Mouse (Mus musculus) erythroblast, embryonic 14.5 days (primary cell): ENCODE data around the gene Fam102a. TPM values are rescaled to one million over a fixed set of nuclear protein-coding genes. Genes with fewer than 3 reads are reported as not detected.

Source experiments
- H3K27me3 ChIP-seq: 2 replicates; pipeline ENCODE4 v1.6.1; 2012; ENCODE audit warnings: inconsistent platforms; ENCODE audit not compliant: control insufficient read depth
- H3K36me3 ChIP-seq: 2 replicates; pipeline ENCODE4 v1.6.1; 2012; ENCODE audit warnings: mild to moderate bottlenecking, inconsistent platforms; ENCODE audit not compliant: control insufficient read depth
- H3K4me1 ChIP-seq: 2 replicates; pipeline ENCODE4 v1.6.1; 2012; ENCODE audit warnings: inconsistent platforms; ENCODE audit not compliant: control insufficient read depth
- H3K4me3 ChIP-seq: replicated peaks from 2 replicates; pipeline ENCODE3; 2012; ENCODE audit warnings: moderate library complexity, mild to moderate bottlenecking, inconsistent platforms
- H3K9me3 ChIP-seq: 2 replicates; pipeline ENCODE4 v1.6.1; 2012; ENCODE audit warnings: low read length, inconsistent platforms, mixed read lengths; ENCODE audit not compliant: control insufficient read depth
- GATA1 ChIP-seq: IDR thresholded peaks from 2 replicates; pipeline ENCODE4 v1.6.1; 2012; ENCODE audit warnings: low read length, inconsistent platforms, mixed read lengths
- TAL1 ChIP-seq: IDR thresholded peaks from 3 replicates; pipeline ENCODE4 v1.6.1; 2012; ENCODE audit warnings: low read length, inconsistent platforms, mixed read lengths
- polyA plus RNA-seq: library from polyadenylated mRNA; stranded (reverse); fragments of >175 nt; gene quantifications from 2 replicates; pipeline ENCODE4 v1.2.3, GENCODE M21; 2012

The Fam102a gene
- polyA plus RNA-seq, 1 experiment, result 0.06 TPM

DNA sequence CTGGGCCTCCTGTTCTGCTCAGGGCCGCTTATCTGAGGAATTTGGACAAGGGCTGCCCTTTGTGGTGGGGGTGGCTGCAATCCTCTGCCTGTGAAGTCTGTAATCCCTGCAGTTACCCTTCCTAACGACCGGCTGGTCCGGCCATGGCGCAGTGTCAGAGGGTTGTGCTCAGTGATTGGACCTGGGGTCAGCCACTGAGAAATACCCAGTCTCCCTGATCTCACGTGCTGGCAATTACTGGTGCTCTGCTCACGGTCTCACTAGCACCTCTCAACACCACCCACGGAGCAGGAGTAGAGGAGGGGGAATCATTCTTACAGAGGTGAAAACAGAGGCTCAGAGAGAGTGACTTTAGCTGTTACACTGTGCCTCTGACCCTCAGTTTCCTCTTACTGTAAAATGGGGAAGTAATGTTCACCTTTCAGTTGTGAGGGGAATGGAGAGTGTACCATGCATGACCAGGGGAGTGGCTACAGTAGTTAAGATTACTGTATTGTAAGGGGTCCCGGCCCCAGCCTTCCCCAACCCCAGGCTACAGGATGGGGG lies 2.3 kb downstream of the Fam102a start:
- H3K9me3 ChIP-seq, result no peaks in the 10 kb centered on the region; the same call in 1 of the 2 replicates
- H3K4me3 ChIP-seq, result no peak overlapping the region
- TF ChIP-seq TAL1 (no peak), GATA1 (no peak)
- peaks cover 20% of the 10 kb centered on the region for H3K4me1 ChIP-seq
- no peaks in the 10 kb centered on the region for H3K36me3 ChIP-seq
- peaks cover 66% of the 10 kb centered on the region for H3K27me3 ChIP-seq

DNA sequence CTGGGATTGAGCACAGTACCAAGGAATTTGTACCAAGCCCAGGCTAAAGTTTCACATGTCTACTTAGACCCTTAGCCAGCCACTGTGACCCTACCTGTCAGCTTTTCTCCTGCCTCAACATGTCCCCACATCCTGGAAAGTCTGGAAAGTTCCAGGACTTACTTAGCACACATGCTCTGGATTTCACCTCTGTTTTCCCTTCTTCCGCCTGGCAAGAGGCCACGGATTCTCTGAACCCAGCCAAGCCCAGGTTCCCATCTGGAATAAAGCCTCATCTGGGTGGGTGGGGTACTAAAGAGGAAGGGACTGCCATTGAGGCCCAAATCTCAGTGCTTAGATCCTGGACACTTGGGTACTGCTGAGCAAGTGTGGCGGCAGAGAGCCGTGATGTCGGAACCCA lies 2.8 kb downstream of the Fam102a start:
- no peak overlapping the region for H3K4me3 ChIP-seq
- TF ChIP-seq TAL1 (no peak), GATA1 (no peak)
- H3K9me3 ChIP-seq, result no peaks in the 10 kb centered on the region; the same call in 1 of the 2 replicates
- H3K36me3 ChIP-seq, result no peaks in the 10 kb centered on the region
- H3K4me1 ChIP-seq, result peaks cover 20% of the 10 kb centered on the region
- H3K27me3 ChIP-seq, result peaks cover 66% of the 10 kb centered on the region

DNA sequence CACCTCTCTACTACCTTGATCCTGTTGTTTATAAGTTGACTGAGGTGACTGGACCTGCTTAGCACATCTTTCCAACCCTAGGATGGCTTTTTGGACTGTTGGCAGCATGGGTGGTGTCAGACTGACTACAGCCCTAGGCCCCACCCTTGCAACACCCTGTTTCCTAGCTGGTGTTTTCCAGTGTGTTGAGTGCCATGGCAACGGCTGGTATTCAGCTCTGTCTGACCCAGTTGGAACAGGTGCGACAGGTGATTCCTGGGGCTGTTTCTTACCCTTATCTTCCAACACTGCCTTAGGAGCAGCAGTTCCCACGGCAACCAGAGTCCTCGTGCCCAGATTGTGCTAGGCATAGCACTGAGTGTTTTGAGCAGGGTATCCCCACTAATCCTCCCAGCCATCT lies 3.3 kb downstream of the Fam102a start:
- Histone ChIP-seq H3K36me3 (no peaks in the 10 kb centered on the region), H3K4me1 (peaks cover 20% of the 10 kb centered on the region), H3K27me3 (peaks cover 61% of the 10 kb centered on the region), H3K4me3 (no peak overlapping the region), H3K9me3 (no peaks in the 10 kb centered on the region; the same call in 1 of the 2 replicates)
- TF ChIP-seq TAL1 (no peak), GATA1 (no peak)

DNA sequence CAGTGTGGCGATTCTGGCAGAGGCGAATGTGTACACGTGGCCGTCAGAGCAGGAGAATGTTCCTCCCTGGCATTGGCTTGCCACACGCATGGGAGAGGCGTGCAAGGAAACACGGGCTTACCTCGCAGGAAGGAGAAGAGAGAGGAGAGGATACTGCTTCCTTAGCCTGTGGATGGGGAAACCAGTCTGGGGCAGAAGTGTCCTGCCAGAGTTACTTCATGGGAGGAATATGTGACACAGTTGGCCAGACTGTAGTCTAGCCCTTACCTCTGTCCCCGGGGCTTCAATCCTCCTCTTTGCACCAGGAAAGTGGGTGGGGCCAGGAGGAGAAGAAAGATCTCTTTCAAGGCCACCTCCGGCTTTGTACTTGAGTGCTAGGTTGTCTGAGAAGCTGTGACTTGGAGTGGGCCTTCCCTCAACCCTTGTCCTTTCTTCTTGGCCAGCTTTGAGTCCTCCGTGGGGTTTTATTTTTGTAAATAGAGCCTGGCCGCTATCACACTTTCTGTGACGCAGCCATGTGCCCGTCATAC lies 4.4 kb downstream of the Fam102a start:
- peaks cover 15% of the 10 kb centered on the region for H3K4me1 ChIP-seq
- H3K9me3 ChIP-seq, result no peaks in the 10 kb centered on the region; the same call in 1 of the 2 replicates
- TF ChIP-seq GATA1 (no peak), TAL1 (no peak)
- no peaks in the 10 kb centered on the region for H3K36me3 ChIP-seq
- H3K27me3 ChIP-seq, result peaks cover 51% of the 10 kb centered on the region
- no peak overlapping the region for H3K4me3 ChIP-seq

DNA sequence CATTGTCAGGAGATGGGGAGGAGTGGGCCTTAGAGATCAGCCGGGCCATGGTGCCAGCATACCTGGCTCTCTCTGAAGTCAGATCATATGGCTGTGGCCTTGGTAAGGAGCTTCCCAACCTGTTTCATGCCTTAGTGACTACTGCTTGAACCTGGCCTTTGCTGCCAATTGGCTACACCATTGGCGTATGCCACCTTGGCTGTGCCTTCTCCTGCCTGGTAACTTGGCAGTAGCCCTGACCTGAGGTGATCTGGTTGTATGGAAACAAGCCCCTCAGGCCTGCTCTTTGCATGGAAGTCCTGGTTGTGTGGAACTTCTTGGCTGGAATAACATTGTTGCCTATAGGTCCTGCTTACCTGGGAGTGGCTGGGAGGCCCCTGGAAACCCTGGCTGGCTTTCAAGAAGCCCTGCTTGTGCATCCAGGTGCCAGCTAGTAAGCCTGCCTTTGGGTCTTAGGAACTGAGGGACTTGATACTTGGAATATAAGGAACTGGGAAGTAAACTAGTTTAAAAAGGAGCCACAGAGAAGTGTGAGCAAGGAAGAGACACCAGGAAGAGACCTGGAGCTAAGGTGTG lies 6.3 kb downstream of the Fam102a start:
- Histone ChIP-seq H3K4me3 (no peak overlapping the region), H3K4me1 (no peaks in the 10 kb centered on the region), H3K27me3 (peaks cover 33% of the 10 kb centered on the region), H3K9me3 (no peaks in the 10 kb centered on the region; the same call in 1 of the 2 replicates), H3K36me3 (no peaks in the 10 kb centered on the region)
- TF ChIP-seq GATA1 (no peak), TAL1 (no peak)

DNA sequence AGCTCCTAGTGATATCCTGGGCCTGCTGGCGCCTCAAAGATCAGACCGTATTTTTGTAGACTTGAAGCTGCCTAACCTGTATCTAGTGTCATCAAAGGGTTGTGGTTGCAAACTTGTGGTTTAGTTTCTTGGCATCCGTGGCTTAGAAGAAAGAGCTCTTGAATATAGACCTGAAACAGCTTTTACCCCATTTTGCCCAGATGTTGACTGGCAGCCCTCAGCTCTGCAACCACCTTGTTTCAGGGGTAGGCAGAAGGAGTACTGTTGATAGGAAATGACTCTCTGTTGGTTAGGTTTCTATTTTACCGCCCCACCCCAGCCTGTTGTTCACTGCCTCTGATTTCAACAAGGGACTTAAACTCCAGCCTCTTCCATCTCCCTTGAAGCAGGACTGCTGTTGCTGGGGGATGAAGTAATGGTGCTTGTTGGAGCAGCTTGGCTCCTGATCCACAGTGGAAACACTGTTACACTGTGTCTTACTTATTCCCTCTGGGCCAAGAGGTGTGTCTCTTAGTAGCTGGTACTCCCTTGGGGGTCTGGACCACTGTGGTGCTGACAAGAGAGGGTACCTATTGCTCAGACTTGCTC lies 6.9 kb downstream of the Fam102a start:
- Histone ChIP-seq H3K4me1 (no peaks in the 10 kb centered on the region), H3K36me3 (no peaks in the 10 kb centered on the region), H3K27me3 (peaks cover 26% of the 10 kb centered on the region), H3K4me3 (no peak overlapping the region), H3K9me3 (no peaks in the 10 kb centered on the region; the same call in 1 of the 2 replicates)
- TF ChIP-seq GATA1 (no peak), TAL1 (no peak)

DNA sequence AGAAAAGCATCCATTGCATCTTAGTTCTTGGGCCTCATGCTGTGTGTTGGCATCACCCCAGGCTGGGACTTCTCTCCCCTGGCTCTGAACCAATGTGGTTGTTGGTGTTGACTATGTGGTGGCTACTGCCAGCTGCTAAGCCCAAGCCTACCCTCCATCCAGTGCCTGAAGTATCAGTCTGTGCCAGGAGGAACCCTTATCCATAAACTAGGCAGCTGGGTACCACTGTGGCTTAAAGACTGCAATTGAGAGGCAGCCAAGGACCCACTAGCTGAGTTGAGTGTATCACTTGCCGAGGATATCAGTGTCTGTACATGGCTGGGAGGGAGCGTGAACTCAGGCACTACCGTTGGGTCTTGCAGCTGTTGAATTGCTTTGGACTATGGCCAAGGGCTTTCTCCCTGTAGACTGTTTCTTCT lies 7.9 kb downstream of the Fam102a start:
- peaks cover 17% of the 10 kb centered on the region for H3K27me3 ChIP-seq
- no peaks in the 10 kb centered on the region for H3K36me3 ChIP-seq
- H3K4me1 ChIP-seq, result no peaks in the 10 kb centered on the region
- no peak for TF ChIP-seq GATA1
- TF ChIP-seq TAL1, result no peak
- no peaks in the 10 kb centered on the region for H3K9me3 ChIP-seq
- no peak overlapping the region for H3K4me3 ChIP-seq

DNA sequence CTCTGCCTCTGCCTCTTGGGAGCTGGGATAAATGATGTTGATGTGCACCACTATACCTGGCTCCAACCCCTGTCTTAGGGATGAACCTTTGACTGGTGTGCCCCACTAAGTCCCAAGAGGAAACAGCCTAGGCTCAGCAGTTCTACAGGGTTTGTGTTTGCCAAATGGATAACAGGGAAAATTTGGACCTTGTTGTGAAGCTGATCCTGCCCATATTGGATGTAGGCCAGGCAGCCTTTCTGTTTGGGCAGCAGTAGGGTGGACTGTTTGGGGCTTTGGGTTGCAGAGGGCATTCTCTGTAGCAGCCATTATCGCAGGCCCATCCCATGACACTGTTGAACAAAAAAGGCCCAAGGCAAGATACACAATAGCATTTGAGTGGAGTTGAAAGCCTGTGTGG lies 11.8 kb downstream of the Fam102a start:
- H3K36me3 ChIP-seq, result no peaks in the 10 kb centered on the region
- TF ChIP-seq TAL1 (no peak), GATA1 (no peak)
- no peak overlapping the region for H3K4me3 ChIP-seq
- no peaks in the 10 kb centered on the region for H3K27me3 ChIP-seq
- no peaks in the 10 kb centered on the region for H3K9me3 ChIP-seq
- H3K4me1 ChIP-seq, result no peaks in the 10 kb centered on the region

DNA sequence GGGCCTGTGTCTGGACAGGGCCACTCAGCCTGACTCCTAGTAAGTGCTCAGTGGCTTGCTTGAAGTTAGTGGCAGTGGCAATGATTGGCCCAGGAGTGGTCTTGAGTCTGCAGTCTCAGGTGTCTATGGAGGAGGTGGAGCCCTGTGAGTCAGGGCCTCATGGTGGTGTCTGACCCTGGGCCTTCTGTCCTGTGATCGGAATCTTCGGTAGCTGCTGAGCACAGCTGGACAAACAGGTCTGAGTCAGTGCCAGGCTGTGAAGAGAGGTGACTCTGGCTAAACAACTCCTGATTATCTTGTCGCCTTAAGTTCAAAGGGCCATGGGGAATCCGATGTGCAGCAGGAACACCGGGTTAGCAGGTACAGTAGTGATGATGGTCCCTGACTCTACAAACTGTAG lies 12.2 kb downstream of the Fam102a start:
- Histone ChIP-seq H3K4me1 (no peaks in the 10 kb centered on the region), H3K4me3 (no peak overlapping the region), H3K27me3 (no peaks in the 10 kb centered on the region), H3K9me3 (no peaks in the 10 kb centered on the region), H3K36me3 (no peaks in the 10 kb centered on the region)
- TF ChIP-seq TAL1 (no peak), GATA1 (no peak)
